Mouse (Mus musculus): ENCODE data around the gene Cep164.

DNA sequence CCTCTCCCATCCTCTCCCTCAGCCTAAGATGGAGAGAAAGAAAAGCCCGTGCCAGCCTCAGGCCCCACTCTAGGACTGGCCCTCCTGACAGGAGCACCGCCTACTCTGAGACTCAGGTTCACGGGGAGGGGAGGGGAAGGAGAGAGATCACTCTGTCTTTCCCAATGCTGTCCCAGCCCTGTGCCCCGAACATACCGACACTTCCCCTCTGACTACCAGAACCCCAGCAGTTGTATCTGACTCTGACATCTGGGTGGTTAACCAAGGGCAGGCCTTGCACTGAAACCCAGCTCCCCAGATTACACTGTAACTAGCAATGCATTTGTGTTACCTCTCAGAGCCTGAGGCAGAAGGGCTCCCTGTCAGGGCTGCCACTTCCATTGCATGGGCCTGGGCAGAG lies 40.1 kb downstream of the Cep164 start:
- no peak for TF ChIP-seq CTCF (IDR thresholded peaks at IDR 0.05; ENCODE audit: insufficient read depth, low read length)
- TF ChIP-seq POLR2A (IDR thresholded peaks at IDR 0.05; ENCODE audit: borderline replicate concordance, extremely low read depth, low read depth, low read length), result no peak

Measured in lung, adult 2 months (tissue).